Mouse (Mus musculus) ES-E14 (cell line): ENCODE results near the gene Chd9. TPM values are rescaled to one million over a fixed set of nuclear protein-coding genes. Genes with fewer than 3 reads are reported as not detected.
A peak's percentile ranks its signal among the peaks of the same experiment; 100 is the strongest.

ENCODE experiments used
- DNase-seq: peaks from one replicate; pipeline ENCODE4 v3.0.0-alpha.2; 2013; ENCODE audit warnings: low read depth, low spot score
- H3K27ac ChIP-seq: 2 replicates; pipeline ENCODE4 v1.5.1; 2012; ENCODE audit warnings: low read depth, mild to moderate bottlenecking, low read length, moderate library complexity, mixed read lengths; ENCODE audit not compliant: poor library complexity, insufficient read depth, severe bottlenecking
- H3K36me3 ChIP-seq: 2 replicates; pipeline ENCODE4 v1.6.1; 2012; ENCODE audit warnings: mild to moderate bottlenecking, low read length, moderate library complexity, mixed read lengths; ENCODE audit not compliant: control insufficient read depth, poor library complexity, insufficient read depth, severe bottlenecking
- H3K4me1 ChIP-seq, 2 experiments: fragments of 150-350 bp in 1 of 2; sonication (generic) in 1 of 2; 2 replicates each; pipeline ENCODE4 v1.6.1; 2012; ENCODE audit warnings: low read length in 2 of 2, mild to moderate bottlenecking in 1 of 2, mixed read lengths in 1 of 2; ENCODE audit not compliant: control insufficient read depth in 2 of 2, insufficient read depth in 2 of 2, poor library complexity in 1 of 2
- H3K4me3 ChIP-seq, 2 experiments: fragments of 150-350 bp in 1 of 2; sonication (generic) in 1 of 2; 2 replicates each; pipeline ENCODE4 v1.5.1; 2012; ENCODE audit warnings: low read length in 2 of 2, low read depth in 1 of 2, mild to moderate bottlenecking in 1 of 2, mixed read lengths in 1 of 2; ENCODE audit not compliant: insufficient read depth in 1 of 2, poor library complexity in 1 of 2, severe bottlenecking in 1 of 2
- H3K9ac ChIP-seq: 2 replicates; pipeline ENCODE4 v1.6.1; 2012; ENCODE audit warnings: low read depth, mild to moderate bottlenecking, low read length, mixed read lengths; ENCODE audit not compliant: poor library complexity, insufficient read depth, severe bottlenecking
- H3K9me3 ChIP-seq: fragments of 150-350 bp; sonication (generic); 2 replicates; pipeline ENCODE4 v1.6.1; 2012; ENCODE audit warnings: low read depth, mild to moderate bottlenecking, low read length; ENCODE audit not compliant: control insufficient read depth, insufficient read depth
- CHD2 ChIP-seq: IDR thresholded peaks from 2 replicates; pipeline ENCODE4 v1.6.1; 2014; ENCODE audit warnings: mild to moderate bottlenecking, low read depth, low read length, inconsistent platforms
- HCFC1 ChIP-seq: IDR thresholded peaks from 2 replicates; pipeline ENCODE4 v1.6.1; 2012; ENCODE audit warnings: low read length, inconsistent platforms, borderline replicate concordance; ENCODE audit not compliant: insufficient read depth
- MAFK ChIP-seq: IDR thresholded peaks from 2 replicates; pipeline ENCODE4 v1.6.1; 2014; ENCODE audit warnings: mild to moderate bottlenecking, low read depth, low read length, inconsistent platforms; ENCODE audit not compliant: insufficient read depth
- ZC3H11A ChIP-seq: IDR thresholded peaks from 2 replicates; pipeline ENCODE4 v1.6.1; 2012; ENCODE audit warnings: low read depth, mild to moderate bottlenecking, inconsistent platforms, low read length, borderline replicate concordance
- ZNF384 ChIP-seq: IDR thresholded peaks from 2 replicates; pipeline ENCODE4 v1.6.1; 2012; ENCODE audit warnings: low read depth, low read length, inconsistent platforms
- in situ Hi-C, 2 experiments: fragments of 600-800 bp; cut with MboI; formaldehyde crosslinking; loops; one replicate each; pipeline ENCODE4 v1.15.1; 2025; ENCODE audit warnings: low sequenced_read_pairs in 2 of 2, inconsistent platforms in 1 of 2; ENCODE audit not compliant: unreplicated experiment in 2 of 2
- total RNA-seq: library from RNA; depleted of rRNA; stranded (reverse); fragments of 300-350 nt; gene quantifications from 2 replicates; pipeline ENCODE4 v1.2.3, GENCODE M21; 2012

Gene Chd9
- total RNA-seq, 1 experiment = 32.4 TPM

GRCm38 (mm10) chr8:90833628-90834320, 5.6 kb downstream of the Chd9 start:
- no peak for DNase-seq
- TF ChIP-seq CHD2 (no peak), HCFC1 (no peak), ZC3H11A (no peak), MAFK (no peak), ZNF384 (no peak)
- H3K9me3 ChIP-seq = no peaks in the 10 kb centered on the region
- H3K4me1 ChIP-seq = peaks cover 3 to 12% of the 10 kb centered on the region in 2 experiments; a peak in 2 of 4 replicates
- in situ Hi-C loops = no loop called here
- peak overlapping the region; percentile 20; the same call in 1 of the 2 replicates for H3K9ac ChIP-seq
- H3K27ac ChIP-seq = peak overlapping the region; percentile 51
- H3K4me3 ChIP-seq = no peak overlapping the region
- peaks cover 4% of the 10 kb centered on the region; the same call in 1 of the 2 replicates for H3K36me3 ChIP-seq

DNA sequence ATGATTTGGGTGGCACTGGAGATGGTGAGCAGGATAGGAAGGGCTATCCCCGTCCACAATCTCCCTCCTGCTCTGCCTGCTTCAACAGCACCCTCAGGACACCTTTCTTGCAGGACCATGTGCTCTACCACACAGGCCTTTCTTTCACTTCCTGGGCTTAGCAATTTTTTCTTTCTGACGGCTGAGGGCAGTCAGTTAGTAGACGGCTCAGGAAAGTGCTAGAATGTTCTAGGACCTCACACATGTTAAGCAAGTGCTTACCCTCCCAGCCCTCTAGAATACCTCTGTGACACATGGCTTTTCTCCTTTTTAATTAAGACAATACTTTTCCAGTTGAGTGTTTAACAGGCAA, 6.1 kb downstream of the Chd9 start:
- Histone ChIP-seq H3K9ac (0 out of 2 replicates have a peak overlapping the region, but pooled peaks have one; percentile 20), H3K9me3 (no peaks in the 10 kb centered on the region), H3K27ac (peak overlapping the region; percentile 51), H3K36me3 (peaks cover 4% of the 10 kb centered on the region; the same call in 1 of the 2 replicates), H3K4me1 (peaks cover 3 to 14% of the 10 kb centered on the region in 2 experiments; a peak in 2 of 4 replicates), H3K4me3 (no peak overlapping the region)
- in situ Hi-C loops = no loop called here
- TF ChIP-seq MAFK = no peak
- TF ChIP-seq ZNF384 = no peak
- TF ChIP-seq ZC3H11A = no peak
- TF ChIP-seq CHD2 = no peak
- no peak for TF ChIP-seq HCFC1
- DNase-seq = no peak

GRCm38 (mm10) chr8:90837440-90837839, 9.3 kb downstream of the Chd9 start:
- no peak for DNase-seq
- H3K27ac ChIP-seq = no peak overlapping the region
- no peak overlapping the region for H3K9ac ChIP-seq
- H3K4me3 ChIP-seq = no peak overlapping the region
- H3K36me3 ChIP-seq = peaks cover 4% of the 10 kb centered on the region; the same call in 1 of the 2 replicates
- H3K9me3 ChIP-seq = no peaks in the 10 kb centered on the region
- H3K4me1 ChIP-seq = peaks cover 5 to 28% of the 10 kb centered on the region in 2 experiments; a peak in 3 of 4 replicates
- in situ Hi-C loops = no loop called here
- no peak for TF ChIP-seq HCFC1
- no peak for TF ChIP-seq CHD2
- TF ChIP-seq MAFK = no peak
- no peak for TF ChIP-seq ZNF384
- no peak for TF ChIP-seq ZC3H11A

DNA sequence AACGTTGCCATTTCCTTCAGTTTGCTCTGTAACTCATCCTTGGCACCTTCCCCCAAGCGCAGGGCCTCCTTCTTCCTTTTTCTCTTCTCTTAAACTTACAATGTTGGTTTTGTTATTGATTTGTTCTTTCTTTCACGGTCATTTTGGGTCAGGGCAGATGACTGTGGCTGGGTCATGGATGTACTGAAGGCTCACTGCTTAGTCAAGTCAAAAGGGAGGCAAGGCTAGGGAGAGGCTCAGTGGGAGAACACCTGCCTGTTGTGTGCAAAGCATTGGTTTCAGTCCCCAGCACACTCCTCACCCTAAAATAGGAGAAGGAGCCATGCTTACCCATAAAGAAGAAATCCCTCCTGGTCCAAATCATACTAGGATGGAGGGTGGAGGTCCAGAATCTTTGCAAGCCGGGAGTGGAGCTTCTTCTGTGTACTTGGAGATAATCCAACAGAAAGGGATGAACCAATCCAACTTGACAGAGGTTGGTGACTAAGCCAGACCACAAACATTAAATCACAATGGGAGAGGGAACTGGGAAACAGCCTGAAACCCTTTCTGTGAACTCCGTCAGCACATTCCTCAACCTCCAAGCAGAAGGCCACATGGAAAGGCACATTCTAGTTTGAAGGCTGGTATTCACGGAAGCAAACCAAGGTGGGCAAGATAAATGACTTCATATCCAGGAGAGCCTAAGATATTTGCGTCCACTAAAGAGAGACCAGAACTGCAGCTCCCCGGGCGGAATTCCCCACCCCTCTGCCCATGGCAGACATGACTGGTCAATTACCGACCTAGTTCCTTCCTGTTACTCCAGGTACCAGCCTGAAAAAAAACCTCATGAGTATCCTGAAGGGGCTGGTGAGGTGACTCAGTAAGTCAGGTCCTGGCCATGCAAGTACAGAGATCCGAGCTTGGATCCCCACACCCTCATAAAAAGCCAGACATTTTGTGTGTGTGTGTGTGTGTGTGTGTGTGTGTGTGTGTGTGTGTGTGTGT, 11.9 kb downstream of the Chd9 start:
- TF ChIP-seq MAFK (0 out of 2 replicates have a peak, but pooled peaks have one; percentile 18), ZC3H11A (no peak)
- peak overlapping the region; percentile 47; the same call in 1 of the 2 replicates for H3K9ac ChIP-seq

More for the DNA sequence above, 11.9 kb downstream of the Chd9 start:
- Histone ChIP-seq H3K36me3 (no peaks in the 10 kb centered on the region), H3K4me1 (peaks cover 1 to 32% of the 10 kb centered on the region in 2 experiments; a peak in 3 of 4 replicates), H3K27ac (peak overlapping the region; percentile 59; the same call in 1 of the 2 replicates), H3K4me3 (peak overlapping the region; percentile 40 to 47; a peak in 3 of 4 replicates), H3K9me3 (no peaks in the 10 kb centered on the region)
- DNase-seq = no peak
- in situ Hi-C loops = no loop called here
